Mouse (Mus musculus): ENCODE results near the gene Map7d2. TPM values are rescaled to one million over a fixed set of nuclear protein-coding genes. Genes with fewer than 3 reads are reported as not detected.

Gene Map7d2
- polyA plus RNA-seq, 1 experiment from 2014 or later = 0.61 TPM

Other genes with a start within 250 kb of the Map7d2 start
- gene Rps6ka3, start 204.3 kb upstream of the Map7d2 start, polyA plus RNA-seq (2014; fragmentation: Nextera tagmentation; extraction: Ambion mirVana) = 7.2 and 7.7 TPM in 2 replicates
- gene Eif1ax, start 42.4 kb upstream of the Map7d2 start, polyA plus RNA-seq (2014; fragmentation: Nextera tagmentation; extraction: Ambion mirVana) = 93.8 and 97.4 TPM in 2 replicates
- gene Bclaf3, start 112.1 kb downstream of the Map7d2 start, polyA plus RNA-seq (2014; fragmentation: Nextera tagmentation; extraction: Ambion mirVana) = 12.1 and 14.1 TPM in 2 replicates
- 132 and 157 TPM in 2 replicates for gene Sh3kbp1, start 212.7 kb downstream of the Map7d2 start, polyA plus RNA-seq (2014; fragmentation: Nextera tagmentation; extraction: Ambion mirVana)